Mouse (Mus musculus): ENCODE data around the gene Zfp689.

DNA sequence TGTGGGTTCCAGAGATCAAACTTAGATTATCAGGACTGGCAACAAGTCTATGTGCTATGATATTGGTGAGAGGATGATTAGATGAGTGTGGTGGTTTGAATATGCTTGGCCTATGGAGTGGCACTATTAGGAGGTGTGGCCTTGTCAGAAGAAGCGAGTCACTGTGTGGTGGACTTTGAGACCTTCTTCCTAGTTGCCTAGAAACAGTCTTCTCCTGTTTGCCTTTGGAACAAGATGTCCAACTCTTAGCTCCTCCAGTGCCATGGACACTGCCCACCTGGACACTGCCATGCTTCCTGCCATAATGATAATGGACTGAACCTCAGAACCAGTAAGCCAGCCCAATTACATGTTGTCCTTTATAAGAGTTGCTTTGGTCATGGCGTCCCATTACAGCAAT is 23.0 kb downstream of the Zfp689 start:
- TF ChIP-seq CTCF (IDR thresholded peaks at IDR 0.05; ENCODE audit: control insufficient read depth, insufficient read depth, insufficient read length) (no peak), MAX (IDR thresholded peaks at IDR 0.05) (no peak), CEBPB (IDR thresholded peaks at IDR 0.05; ENCODE audit: low read depth) (no peak), USF1 (IDR thresholded peaks at IDR 0.05; ENCODE audit: low read depth) (no peak)

Measured in C2C12 (cell line).